Mouse (Mus musculus): ENCODE data around the gene Lmod3. TPM values are rescaled to one million over a fixed set of nuclear protein-coding genes. Genes with fewer than 3 reads are reported as not detected.

Gene Lmod3
- polyA plus RNA-seq, 2 experiments = 11.9 to 12.2 TPM

GRCm38 (mm10) chr6:97242522-97242921 lies 10.0 kb downstream of the Lmod3 start:
- no peak for TF ChIP-seq POLR2A (IDR thresholded peaks at IDR 0.05; ENCODE audit: borderline replicate concordance, extremely low read depth, insufficient read depth, insufficient read length)
- peaks cover 19% of the 10 kb centered on the region for H3K27me3 ChIP-seq (ENCODE audit: control insufficient read depth, insufficient read depth, low read length)
- WGBS = 90% methylated on average over 4 of the region's 4 CpGs

GRCm38 (mm10) chr6:97240092-97240491 lies 12.5 kb downstream of the Lmod3 start:
- peaks cover 27% of the 10 kb centered on the region for H3K27me3 ChIP-seq (ENCODE audit: control insufficient read depth, insufficient read depth, low read length)

More at GRCm38 (mm10) chr6:97242522-97242921, 10.0 kb downstream of the Lmod3 start:
- Histone ChIP-seq H3K27ac (replicated peaks; ENCODE audit: low read depth, low read length) (no peak overlapping the region), H3K4me1 (ENCODE audit: control insufficient read depth, insufficient read depth, low read length) (no peaks in the 10 kb centered on the region), H3K4me3 (replicated peaks; ENCODE audit: low read length) (no peak overlapping the region), H3K36me3 (ENCODE audit: control insufficient read depth, insufficient read depth, low read length) (no peaks in the 10 kb centered on the region), H3K9ac (ENCODE audit: low read depth, low read length, severe bottlenecking) (no peak overlapping the region), H3K9me3 (ENCODE audit: control insufficient read depth, low read length) (peaks cover 3% of the 10 kb centered on the region; the same call in 1 of the 2 replicates), H3K4me2 (replicated peaks; ENCODE audit: low read depth, low read length, severe bottlenecking) (no peak overlapping the region)
- no peak for ATAC-seq (ENCODE audit: low FRiP score, low read depth)
- no peak for DNase-seq (ENCODE audit: low spot score)

GRCm38 (mm10) chr6:97239360-97239759 lies 13.2 kb downstream of the Lmod3 start:
- peaks cover 34% of the 10 kb centered on the region for H3K27me3 ChIP-seq (ENCODE audit: control insufficient read depth, insufficient read depth, low read length)

More at GRCm38 (mm10) chr6:97240092-97240491, 12.5 kb downstream of the Lmod3 start:
- H3K36me3 ChIP-seq (ENCODE audit: control insufficient read depth, insufficient read depth, low read length) = no peaks in the 10 kb centered on the region
- ATAC-seq (ENCODE audit: low FRiP score, low read depth) (peak; percentile 53; the same call in 1 of the 2 replicates), DNase-seq (ENCODE audit: low spot score) (no peak)
- peaks cover 3% of the 10 kb centered on the region; the same call in 1 of the 2 replicates for H3K9me3 ChIP-seq (ENCODE audit: control insufficient read depth, low read length)
- H3K9ac ChIP-seq (ENCODE audit: low read depth, low read length, severe bottlenecking) = no peak overlapping the region
- H3K4me3 ChIP-seq (replicated peaks; ENCODE audit: low read length) = no peak overlapping the region
- H3K4me2 ChIP-seq (replicated peaks; ENCODE audit: low read depth, low read length, severe bottlenecking) = no peak overlapping the region
- no peak overlapping the region for H3K27ac ChIP-seq (replicated peaks; ENCODE audit: low read depth, low read length)
- TF ChIP-seq POLR2A (IDR thresholded peaks at IDR 0.05; ENCODE audit: borderline replicate concordance, extremely low read depth, insufficient read depth, insufficient read length) = no peak
- no peaks in the 10 kb centered on the region; the same call in 1 of the 2 replicates for H3K4me1 ChIP-seq (ENCODE audit: control insufficient read depth, insufficient read depth, low read length)
- 83% methylated on average over 5 of the region's 5 CpGs for WGBS

GRCm38 (mm10) chr6:97236088-97236487 lies 16.5 kb downstream of the Lmod3 start:
- ATAC-seq (ENCODE audit: low FRiP score, low read depth) = no peak
- WGBS = 35% methylated on average over 5 of the region's 5 CpGs
- peak; percentile 40 for DNase-seq (ENCODE audit: low spot score)

More at GRCm38 (mm10) chr6:97239360-97239759, 13.2 kb downstream of the Lmod3 start:
- Histone ChIP-seq H3K4me3 (replicated peaks; ENCODE audit: low read length) (no peak overlapping the region), H3K36me3 (ENCODE audit: control insufficient read depth, insufficient read depth, low read length) (0 out of 2 replicates have a peak, but pooled peaks cover under 1% of the 10 kb centered on the region), H3K27ac (replicated peaks; ENCODE audit: low read depth, low read length) (no peak overlapping the region), H3K4me2 (replicated peaks; ENCODE audit: low read depth, low read length, severe bottlenecking) (no peak overlapping the region), H3K9ac (ENCODE audit: low read depth, low read length, severe bottlenecking) (no peak overlapping the region), H3K9me3 (ENCODE audit: control insufficient read depth, low read length) (peaks cover 3% of the 10 kb centered on the region; the same call in 1 of the 2 replicates), H3K4me1 (ENCODE audit: control insufficient read depth, insufficient read depth, low read length) (no peaks in the 10 kb centered on the region; the same call in 1 of the 2 replicates)
- no peak for TF ChIP-seq POLR2A (IDR thresholded peaks at IDR 0.05; ENCODE audit: borderline replicate concordance, extremely low read depth, insufficient read depth, insufficient read length)
- WGBS = 89% methylated on average over 6 of the region's 6 CpGs
- DNase-seq (ENCODE audit: low spot score) (no peak), ATAC-seq (ENCODE audit: low FRiP score, low read depth) (no peak)

GRCm38 (mm10) chr6:97234911-97235668 lies 17.5 kb downstream of the Lmod3 start:
- no peak for TF ChIP-seq POLR2A (IDR thresholded peaks at IDR 0.05; ENCODE audit: borderline replicate concordance, extremely low read depth, insufficient read depth, insufficient read length)
- peaks cover 63% of the 10 kb centered on the region for H3K27me3 ChIP-seq (ENCODE audit: control insufficient read depth, insufficient read depth, low read length)
- no peak for ATAC-seq (ENCODE audit: low FRiP score, low read depth)
- DNase-seq (ENCODE audit: low spot score) = no peak
- H3K27ac ChIP-seq (replicated peaks; ENCODE audit: low read depth, low read length) = no peak overlapping the region
- WGBS = 82% methylated on average over 7 of the region's 7 CpGs
- no peaks in the 10 kb centered on the region; the same call in 1 of the 2 replicates for H3K4me1 ChIP-seq (ENCODE audit: control insufficient read depth, insufficient read depth, low read length)
- no peak overlapping the region for H3K9ac ChIP-seq (ENCODE audit: low read depth, low read length, severe bottlenecking)
- peaks cover 3% of the 10 kb centered on the region; the same call in 1 of the 2 replicates for H3K9me3 ChIP-seq (ENCODE audit: control insufficient read depth, low read length)
- H3K36me3 ChIP-seq (ENCODE audit: control insufficient read depth, insufficient read depth, low read length) = peaks cover 24% of the 10 kb centered on the region; the same call in 1 of the 2 replicates
- H3K4me2 ChIP-seq (replicated peaks; ENCODE audit: low read depth, low read length, severe bottlenecking) = no peak overlapping the region
- H3K4me3 ChIP-seq (replicated peaks; ENCODE audit: low read length) = no peak overlapping the region

More at GRCm38 (mm10) chr6:97236088-97236487, 16.5 kb downstream of the Lmod3 start:
- Histone ChIP-seq H3K27me3 (ENCODE audit: control insufficient read depth, insufficient read depth, low read length) (peaks cover 53% of the 10 kb centered on the region), H3K4me2 (replicated peaks; ENCODE audit: low read depth, low read length, severe bottlenecking) (no peak overlapping the region), H3K9ac (ENCODE audit: low read depth, low read length, severe bottlenecking) (no peak overlapping the region), H3K4me3 (replicated peaks; ENCODE audit: low read length) (no peak overlapping the region), H3K36me3 (ENCODE audit: control insufficient read depth, insufficient read depth, low read length) (peaks cover 17% of the 10 kb centered on the region; the same call in 1 of the 2 replicates), H3K27ac (replicated peaks; ENCODE audit: low read depth, low read length) (no peak overlapping the region), H3K9me3 (ENCODE audit: control insufficient read depth, low read length) (peaks cover 3% of the 10 kb centered on the region; the same call in 1 of the 2 replicates), H3K4me1 (ENCODE audit: control insufficient read depth, insufficient read depth, low read length) (no peaks in the 10 kb centered on the region; the same call in 1 of the 2 replicates)
- TF ChIP-seq POLR2A (IDR thresholded peaks at IDR 0.05; ENCODE audit: borderline replicate concordance, extremely low read depth, insufficient read depth, insufficient read length) = no peak
